Mouse (Mus musculus) bone marrow macrophage, adult 2 months (primary cell): ENCODE data around the gene Sox5.

Source experiments
- CTCF ChIP-seq: IDR thresholded peaks from 2 replicates; pipeline ENCODE4 v1.5.1; 2012; ENCODE audit warnings: low read depth, mild to moderate bottlenecking, low read length, moderate library complexity
- POLR2A ChIP-seq: IDR thresholded peaks from 2 replicates; pipeline ENCODE4 v1.6.1; 2012; ENCODE audit warnings: mild to moderate bottlenecking, low read depth, low read length, borderline replicate concordance

- TF ChIP-seq POLR2A, result no peak
- TF ChIP-seq CTCF, result no peak
These were observed 135.4 kb downstream of the Sox5 start for GRCm38 (mm10) chr6:144646331-144646730.
